Mouse (Mus musculus): Measurements from ENCODE around the gene Lzts2.
A peak's percentile ranks its signal among the peaks of the same experiment; 100 is the strongest.

Gene Lzts2

GRCm38 (mm10) chr19:45014335-45014971, at the start of gene Lzts2:
Gene Lzts2 (plus strand): TSS chr19:45014414.
- no peak for DNase-seq (ENCODE audit: low spot score in 2 of 2)

GRCm38 (mm10) chr19:44965978-44966377, 48.2 kb upstream of the Lzts2 start:
- DNase-seq (ENCODE audit: low spot score in 2 of 2): no peak

GRCm38 (mm10) chr19:44968329-44968728, 45.9 kb upstream of the Lzts2 start:
- DNase-seq (ENCODE audit: low spot score in 2 of 2): no peak

- DNase-seq (ENCODE audit: low spot score in 2 of 2): no peak
These were observed 37.6 kb upstream of the Lzts2 start for GRCm38 (mm10) chr19:44976636-44977035.

GRCm38 (mm10) chr19:44977148-44977547, 37.1 kb upstream of the Lzts2 start:
- no peak for DNase-seq (ENCODE audit: low spot score in 2 of 2)

- DNase-seq (ENCODE audit: low spot score in 2 of 2): no peak
These were observed 33.4 kb upstream of the Lzts2 start for GRCm38 (mm10) chr19:44980787-44981186.

GRCm38 (mm10) chr19:44982477-44983115, 31.6 kb upstream of the Lzts2 start:
- DNase-seq (ENCODE audit: low spot score in 2 of 2): no peak

- DNase-seq (ENCODE audit: low spot score in 2 of 2): no peak
These were observed 30.8 kb upstream of the Lzts2 start for GRCm38 (mm10) chr19:44983366-44983765.

- no peak for DNase-seq (ENCODE audit: low spot score in 2 of 2)
These were observed 29.8 kb upstream of the Lzts2 start for GRCm38 (mm10) chr19:44984420-44984819.

- no peak for DNase-seq (ENCODE audit: low spot score in 2 of 2)
These were observed 28.8 kb upstream of the Lzts2 start for GRCm38 (mm10) chr19:44985159-44985988.

GRCm38 (mm10) chr19:44987004-44987403, 27.2 kb upstream of the Lzts2 start:
- DNase-seq (ENCODE audit: low spot score in 2 of 2): no peak

- peak in 1 of 2 experiments; percentile 72 for DNase-seq (ENCODE audit: low spot score in 2 of 2)
These were observed 26.4 kb upstream of the Lzts2 start for GRCm38 (mm10) chr19:44987851-44988250.

GRCm38 (mm10) chr19:44988321-44988720, 25.9 kb upstream of the Lzts2 start:
- no peak for DNase-seq (ENCODE audit: low spot score in 2 of 2)

- no peak for DNase-seq (ENCODE audit: low spot score in 2 of 2)
These were observed 25.2 kb upstream of the Lzts2 start, which contains the start of gene Sema4g for GRCm38 (mm10) chr19:44988831-44989566. Gene Sema4g (plus strand): TSS chr19:44989101.

GRCm38 (mm10) chr19:44989567-44990495, 24.4 kb upstream of the Lzts2 start:
- DNase-seq (ENCODE audit: low spot score in 2 of 2): no peak

GRCm38 (mm10) chr19:44991031-44991430, 23.2 kb upstream of the Lzts2 start:
- DNase-seq (ENCODE audit: low spot score in 2 of 2): no peak

GRCm38 (mm10) chr19:44992246-44992645, 22.0 kb upstream of the Lzts2 start:
- no peak for DNase-seq (ENCODE audit: low spot score in 2 of 2)

- DNase-seq (ENCODE audit: low spot score in 2 of 2): no peak
These were observed 21.5 kb upstream of the Lzts2 start for GRCm38 (mm10) chr19:44992712-44993111.

GRCm38 (mm10) chr19:44997786-44998185, 16.4 kb upstream of the Lzts2 start:
- no peak for DNase-seq (ENCODE audit: low spot score in 2 of 2)

- DNase-seq (ENCODE audit: low spot score in 2 of 2): no peak
These were observed 14.6 kb upstream of the Lzts2 start for GRCm38 (mm10) chr19:44999647-45000046.

GRCm38 (mm10) chr19:45002301-45002700, 11.9 kb upstream of the Lzts2 start:
- no peak for DNase-seq (ENCODE audit: low spot score in 2 of 2)

Measured in left cerebral cortex, adult 9 months (tissue).